Mouse (Mus musculus) embryo, embryonic 9.5 days (tissue): ENCODE results near the gene Rabggta.
A peak's percentile ranks its signal among the peaks of the same experiment; 100 is the strongest.

Source experiments
- DNase-seq: peaks from one replicate; pipeline ENCODE4 v3.0.0-alpha.2; 2017; ENCODE audit errors: extremely low spot score

The Rabggta gene

GRCm38 (mm10) chr14:55697226-55697625 lies 24.8 kb downstream of the Rabggta start:
- DNase-seq = no peak

- DNase-seq = no peak
Observed at GRCm38 (mm10) chr14:55689433-55689832, 32.6 kb downstream of the Rabggta start.

- no peak for DNase-seq
Observed at GRCm38 (mm10) chr14:55682118-55682493, 40.0 kb downstream of the Rabggta start.

GRCm38 (mm10) chr14:55681160-55682117 lies 40.6 kb downstream of the Rabggta start, which contains the start of gene Tinf2:
Gene Tinf2, minus strand, starts transcription at chr14:55681820.
- peak; percentile 98 for DNase-seq

GRCm38 (mm10) chr14:55677615-55678014 lies 44.4 kb downstream of the Rabggta start:
- DNase-seq = no peak

GRCm38 (mm10) chr14:55672741-55673060 lies 49.4 kb downstream of the Rabggta start:
- DNase-seq = no peak

- peak; percentile 94 for DNase-seq
Observed at GRCm38 (mm10) chr14:55671833-55672740, 50.0 kb downstream of the Rabggta start, which contains the start of the genes Gmpr2 and Nedd8. Gene Gmpr2, plus strand, starts transcription at chr14:55671941. Gene Nedd8, minus strand, starts transcription at chr14:55672124.

GRCm38 (mm10) chr14:55671486-55671832 lies 50.6 kb downstream of the Rabggta start:
- no peak for DNase-seq
